Mouse (Mus musculus): ENCODE measurements around the gene Ap2a1.

DNA sequence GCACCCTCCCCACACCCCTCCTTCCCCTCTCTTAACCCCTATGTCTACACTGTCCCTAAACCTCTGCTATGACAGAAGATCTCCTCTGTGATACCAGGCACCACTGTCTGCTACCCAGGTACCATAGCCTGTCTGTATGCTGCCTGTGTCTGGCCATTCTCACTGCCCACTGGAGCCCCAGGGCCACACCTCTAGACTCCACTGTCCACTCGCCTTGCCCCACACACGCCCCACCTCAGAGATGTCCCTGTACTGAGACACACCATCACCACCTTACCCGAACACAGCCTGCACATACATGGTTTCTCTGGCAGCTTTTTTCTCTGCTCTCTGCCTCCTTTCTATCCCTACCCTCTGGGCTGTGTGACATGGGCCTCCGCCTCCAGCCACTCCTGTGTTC lies 12.4 kb downstream of the Ap2a1 start:
- TF ChIP-seq CTCF (conservative IDR thresholded peaks at IDR 0.05; ENCODE audit: low read length): no peak
- TF ChIP-seq POU5F1 (IDR thresholded peaks at IDR 0.05; ENCODE audit: borderline replicate concordance, low read length): no peak
